29 mouse cellular contexts compared by ENCODE assay signal in the genomic region with DNA sequence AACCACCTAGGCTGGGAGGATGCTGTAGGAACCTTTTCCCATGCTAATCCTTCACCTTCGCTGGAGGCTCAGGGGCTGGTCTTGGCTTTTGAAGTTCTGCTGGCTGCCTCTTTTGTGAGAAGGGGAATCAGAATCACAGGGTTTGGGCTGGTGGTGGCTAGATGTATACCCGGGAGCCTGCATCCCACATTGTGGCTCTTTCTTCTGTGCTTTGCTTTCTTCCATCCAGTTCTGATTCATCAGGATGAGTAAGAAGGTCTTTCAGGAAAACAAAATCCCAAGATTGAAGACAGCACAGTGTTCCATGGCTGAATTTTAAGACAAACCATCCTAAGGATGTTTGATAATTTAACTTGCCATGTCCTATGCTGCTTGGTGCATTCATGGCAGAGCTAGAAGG.
"Had no signal": no experiment of that assay in that cellular context is flagged by ENCODE, and none has a peak within 500 bp of the region (broad histone marks: within the 10 kb centered on the region; RNA-seq: fewer than 3 reads in every experiment).

No protein-coding gene starts in this region.

- H3K4me1 ChIP-seq: embryonic facial prominence, embryonic 10.5 days; embryonic facial prominence, embryonic 12.5 days; embryonic facial prominence, embryonic 13.5 days; embryonic facial prominence, embryonic 15.5 days; forebrain, embryonic 10.5 days; forebrain, embryonic 12.5 days; forebrain, embryonic 13.5 days; forebrain, embryonic 15.5 days had no signal

- H3K27ac ChIP-seq: embryonic facial prominence, embryonic 10.5 days; embryonic facial prominence, embryonic 12.5 days; embryonic facial prominence, embryonic 13.5 days; embryonic facial prominence, embryonic 15.5 days; forebrain, embryonic 10.5 days; forebrain, embryonic 12.5 days; forebrain, embryonic 13.5 days; forebrain, embryonic 15.5 days; gastrocnemius, adult 2 months; heart, adult 2 months had no signal

- DNase-seq: cerebellum, adult 2 months; cerebellum, adult 8-10 months; cerebellum, adult 9-10 months; cerebellum, adult 9-11 months; cerebellum, postnatal 10 days; cerebellum, postnatal 14 days; cerebellum, postnatal 25 days; cerebellum, postnatal 36 days; embryo, embryonic 11 days; forebrain, postnatal 0 days; gastrocnemius, adult 2 months; gastrocnemius, postnatal 10 days; gastrocnemius, postnatal 14 days; gastrocnemius, postnatal 25 days; gastrocnemius, postnatal 36 days; heart, adult 11 months; heart, adult 18-20 months; heart, adult 2 months had no signal

- H3K4me3 ChIP-seq: embryonic facial prominence, embryonic 10.5 days; embryonic facial prominence, embryonic 12.5 days; embryonic facial prominence, embryonic 13.5 days; embryonic facial prominence, embryonic 15.5 days; erythroblast, embryonic 14.5 days; forebrain, embryonic 10.5 days; forebrain, embryonic 12.5 days; forebrain, embryonic 13.5 days; forebrain, embryonic 15.5 days; gastrocnemius, adult 2 months; heart, adult 2 months had no signal

- ATAC-seq: forebrain, embryonic 13.5 days; forebrain, embryonic 14.5 days; forebrain, embryonic 15.5 days; forebrain, embryonic 16.5 days; forebrain, postnatal 0 days had no signal
